Mouse (Mus musculus) olfactory bulb, adult 2 months (tissue): Measurements from ENCODE around the gene Uvrag. TPM values are rescaled to one million over a fixed set of nuclear protein-coding genes. Genes with fewer than 3 reads are reported as not detected.
A peak's percentile ranks its signal among the peaks of the same experiment; 100 is the strongest.

Experiments
- H3K27ac ChIP-seq: fragments of 200-500 bp; 2 replicates; pipeline ENCODE4 v1.5.1; 2012; ENCODE audit warnings: low read depth, low read length; ENCODE audit not compliant: insufficient read depth
- H3K4me1 ChIP-seq: fragments of 200-500 bp; 2 replicates; pipeline ENCODE4 v1.6.1; 2012; ENCODE audit warnings: low read length; ENCODE audit not compliant: control insufficient read depth, insufficient read depth
- H3K4me3 ChIP-seq: fragments of 200-500 bp; 2 replicates; pipeline ENCODE4 v1.5.1; 2012; ENCODE audit warnings: mild to moderate bottlenecking, low read depth, low read length, moderate library complexity; ENCODE audit not compliant: insufficient read depth
- CTCF ChIP-seq: fragments of 200-500 bp; IDR thresholded peaks from 2 replicates; pipeline ENCODE4 v1.5.1; 2012; ENCODE audit warnings: low read depth, mild to moderate bottlenecking, low read length, moderate library complexity; ENCODE audit not compliant: insufficient read depth
- POLR2A ChIP-seq: fragments of 200-500 bp; IDR thresholded peaks from 2 replicates; pipeline ENCODE4 v1.6.1; 2012; ENCODE audit warnings: mild to moderate bottlenecking, low read depth, low read length, moderate library complexity; ENCODE audit not compliant: insufficient read depth
- WGBS: fragments of 180-500 bp; shearing (Covaris S2); methylation state at CpG from one replicate; pipeline ENCODE4 v1.1.7; 2018; 5-methylcytosine and 5-hydroxymethylcytosine counted together
- polyA plus RNA-seq: library from polyadenylated mRNA; stranded (reverse); fragments of >200 nt; gene quantifications from 2 replicates; pipeline ENCODE4 v1.2.4, GENCODE M21; 2012; ENCODE audit warnings: low replicate concordance; ENCODE audit not compliant: missing spikeins, insufficient read depth, insufficient read length

Gene Uvrag
- polyA plus RNA-seq, 1 experiment = not detected

GRCm38 (mm10) chr7:98903884-98904283 is 237.1 kb downstream of the Uvrag start:
- no peak overlapping the region for H3K27ac ChIP-seq
- TF ChIP-seq POLR2A (no peak), CTCF (no peak)
- peaks cover 14% of the 10 kb centered on the region for H3K4me1 ChIP-seq
- H3K4me3 ChIP-seq = no peak overlapping the region
- 75% methylated on average over 5 of the region's 5 CpGs for WGBS

GRCm38 (mm10) chr7:98901120-98901519 is 239.8 kb downstream of the Uvrag start:
- no peak for TF ChIP-seq POLR2A
- peak; percentile 54; the same call in 1 of the 2 replicates for TF ChIP-seq CTCF
- WGBS = 98% methylated on average over 1 of the region's 1 CpGs
- Histone ChIP-seq H3K4me1 (peaks cover 12% of the 10 kb centered on the region), H3K4me3 (no peak overlapping the region), H3K27ac (no peak overlapping the region)

- Histone ChIP-seq H3K4me1 (peaks cover 7% of the 10 kb centered on the region), H3K4me3 (no peak overlapping the region), H3K27ac (no peak overlapping the region)
- TF ChIP-seq CTCF = no peak
- TF ChIP-seq POLR2A = no peak
- 81% methylated on average over 4 of the region's 4 CpGs for WGBS
These were observed 241.1 kb downstream of the Uvrag start for GRCm38 (mm10) chr7:98899815-98900214.

- TF ChIP-seq CTCF (no peak), POLR2A (no peak)
- Histone ChIP-seq H3K27ac (no peak overlapping the region), H3K4me3 (no peak overlapping the region), H3K4me1 (peaks cover 3% of the 10 kb centered on the region; the same call in 1 of the 2 replicates)
- WGBS = 93% methylated on average over 8 of the region's 8 CpGs
These were observed 243.6 kb downstream of the Uvrag start for GRCm38 (mm10) chr7:98897323-98897722.

- 61% methylated on average over 10 of the region's 10 CpGs for WGBS
- TF ChIP-seq CTCF (no peak), POLR2A (no peak)
- Histone ChIP-seq H3K27ac (no peak overlapping the region), H3K4me3 (no peak overlapping the region), H3K4me1 (peaks cover 3% of the 10 kb centered on the region; the same call in 1 of the 2 replicates)
These were observed 245.3 kb downstream of the Uvrag start for GRCm38 (mm10) chr7:98895501-98896095.

GRCm38 (mm10) chr7:98894768-98895167 is 246.2 kb downstream of the Uvrag start:
- TF ChIP-seq POLR2A (no peak), CTCF (no peak)
- 62% methylated on average over 5 of the region's 5 CpGs for WGBS
- Histone ChIP-seq H3K27ac (no peak overlapping the region), H3K4me1 (peaks cover 3% of the 10 kb centered on the region; the same call in 1 of the 2 replicates), H3K4me3 (no peak overlapping the region)

- Histone ChIP-seq H3K4me1 (peaks cover 3% of the 10 kb centered on the region; the same call in 1 of the 2 replicates), H3K27ac (no peak overlapping the region), H3K4me3 (no peak overlapping the region)
- no peak for TF ChIP-seq POLR2A
- no peak for TF ChIP-seq CTCF
- WGBS = 96% methylated on average over 5 of the region's 5 CpGs
These were observed 246.6 kb downstream of the Uvrag start for GRCm38 (mm10) chr7:98894305-98894704.

GRCm38 (mm10) chr7:98893144-98893543 is 247.8 kb downstream of the Uvrag start:
- Histone ChIP-seq H3K4me3 (no peak overlapping the region), H3K4me1 (peaks cover 3% of the 10 kb centered on the region; the same call in 1 of the 2 replicates), H3K27ac (no peak overlapping the region)
- 91% methylated on average over 5 of the region's 5 CpGs for WGBS
- TF ChIP-seq CTCF (no peak), POLR2A (no peak)

- H3K27ac ChIP-seq = no peak overlapping the region; the same call in 1 of the 2 replicates
- TF ChIP-seq POLR2A (no peak), CTCF (no peak)
- H3K4me3 ChIP-seq = no peak overlapping the region
- no peaks in the 10 kb centered on the region; the same call in 1 of the 2 replicates for H3K4me1 ChIP-seq
- 84% methylated on average over 7 of the region's 7 CpGs for whole genome bisulfite sequencing
These were observed 251.7 kb downstream of the Uvrag start for GRCm38 (mm10) chr7:98889211-98889610.
